Mouse (Mus musculus) myocyte (in vitro differentiated cells): ENCODE results near the gene Slc38a1.

Source experiments
- E2F4 ChIP-seq: IDR thresholded peaks from one replicate; pipeline ENCODE4 v1.6.1; 2011; ENCODE audit warnings: mild to moderate bottlenecking, control low read depth, moderate library complexity; ENCODE audit not compliant: insufficient read depth
- POLR2A ChIP-seq: IDR thresholded peaks from one replicate; pipeline ENCODE4 v1.6.1; 2011; ENCODE audit warnings: low read depth, mild to moderate bottlenecking, control low read depth, moderate library complexity; ENCODE audit not compliant: insufficient read length
- POLR2AphosphoS2 ChIP-seq: IDR thresholded peaks from one replicate; pipeline ENCODE4 v1.6.1; 2011; ENCODE audit warnings: low read depth, control low read depth; ENCODE audit not compliant: insufficient read length
- SRF ChIP-seq: IDR thresholded peaks from one replicate; pipeline ENCODE4 v1.6.1; 2011; ENCODE audit warnings: low read depth; ENCODE audit not compliant: control insufficient read depth, insufficient read length
- TCF3 ChIP-seq: IDR thresholded peaks from one replicate; pipeline ENCODE4 v1.6.1; 2011; ENCODE audit warnings: low read depth, control low read depth; ENCODE audit not compliant: insufficient read length

DNA sequence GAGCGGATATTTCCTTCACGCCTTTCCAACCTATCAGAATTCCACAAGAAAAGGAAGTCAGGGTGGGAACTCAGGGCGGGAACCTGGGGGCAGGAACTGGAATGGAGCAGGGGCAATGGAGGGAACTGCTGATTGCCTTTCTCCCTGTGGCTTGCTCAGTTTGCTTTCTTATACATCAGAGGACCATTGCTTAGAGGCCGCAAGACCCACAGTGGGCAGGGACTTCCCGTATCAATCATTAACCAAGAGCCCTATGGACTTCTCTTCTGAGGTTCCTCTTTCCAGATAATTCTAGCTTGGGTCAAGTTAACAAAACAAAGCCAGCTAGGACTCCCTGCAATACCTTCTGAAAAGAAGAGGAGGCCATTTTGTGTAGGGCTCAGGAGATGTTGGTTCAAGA is 80.2 kb downstream of the Slc38a1 start:
- TF ChIP-seq POLR2AphosphoS2, result no peak
- TF ChIP-seq POLR2A, result no peak
- no peak for TF ChIP-seq SRF
- no peak for TF ChIP-seq TCF3
- no peak for TF ChIP-seq E2F4
